Mouse (Mus musculus): ENCODE measurements around the gene Slc9a1.

Slc9a1 gene

DNA sequence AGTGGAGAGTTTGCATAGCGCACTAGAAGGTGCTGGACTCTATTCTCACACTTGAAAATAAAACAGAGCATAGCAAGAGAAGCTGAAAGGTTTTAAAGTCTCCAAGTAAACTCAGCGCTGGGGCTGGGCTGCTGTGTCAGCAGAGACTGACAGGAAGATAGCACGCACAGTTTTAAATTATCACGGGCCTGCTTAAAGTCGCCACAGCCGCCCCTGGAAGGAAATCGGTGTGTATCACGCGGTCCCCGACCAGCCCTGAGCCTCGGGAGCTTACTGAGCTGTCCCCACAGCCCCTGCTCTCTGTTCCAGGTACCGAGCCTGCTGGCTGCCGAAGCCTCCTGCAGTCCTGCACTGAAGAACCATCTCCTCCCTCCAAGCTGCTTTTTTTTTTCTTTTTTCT, 32.5 kb downstream of the Slc9a1 start:
- peak in 1 of 2 experiments; percentile 65 for DNase-seq (ENCODE audit: low spot score in 2 of 2)

DNA sequence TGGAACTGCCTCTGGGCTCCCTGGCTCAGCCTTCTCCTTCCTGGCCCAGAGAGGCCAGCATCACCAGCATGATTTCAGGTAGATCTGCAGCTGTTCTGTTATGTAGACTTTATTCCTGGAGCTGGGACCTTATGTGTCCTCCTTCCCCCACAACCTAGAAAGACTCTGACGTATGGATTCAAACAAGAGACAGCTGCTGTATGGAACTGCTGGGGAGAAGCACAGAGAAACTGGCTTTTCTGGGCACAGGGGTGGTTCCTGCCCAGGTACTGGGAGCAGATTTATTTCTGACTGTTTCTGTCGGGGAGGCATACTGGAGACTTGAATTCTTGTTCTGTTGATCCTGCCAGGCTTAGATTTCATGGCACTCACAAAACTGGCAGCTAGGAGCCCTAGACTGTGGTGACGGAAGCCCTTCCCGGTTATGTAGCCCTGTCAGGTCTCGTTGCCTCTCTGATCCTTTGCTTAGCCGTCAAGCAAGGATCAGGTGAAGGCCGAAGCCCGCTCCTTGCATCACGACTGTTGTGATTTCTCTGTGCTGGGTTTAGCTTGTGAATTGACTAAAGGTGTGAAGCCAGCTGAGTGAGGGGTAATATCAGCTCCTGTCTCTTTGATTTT, 34.2 kb downstream of the Slc9a1 start:
- DNase-seq (ENCODE audit: low spot score in 2 of 2) = no peak

DNA sequence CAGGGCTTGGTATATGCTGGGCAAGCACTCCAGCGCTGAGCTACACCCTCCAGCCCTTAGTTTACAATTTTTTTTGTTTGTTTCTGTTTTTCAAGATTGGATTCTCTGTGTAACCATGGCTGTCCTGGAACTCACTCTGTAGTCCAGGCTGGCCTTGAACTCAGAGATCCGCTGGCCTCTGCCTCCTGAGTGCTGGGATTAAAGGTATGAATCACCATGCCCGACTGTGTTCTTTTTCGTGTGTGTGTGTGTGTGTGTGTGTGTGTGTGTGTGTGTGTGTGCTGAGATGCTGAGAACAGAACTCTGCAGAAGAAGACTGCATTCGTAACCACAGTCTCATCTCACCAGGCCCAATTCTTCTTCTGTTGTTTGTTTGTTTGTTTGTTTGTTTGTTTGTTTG, 34.8 kb downstream of the Slc9a1 start:
- DNase-seq (ENCODE audit: low spot score in 2 of 2) = no peak

DNA sequence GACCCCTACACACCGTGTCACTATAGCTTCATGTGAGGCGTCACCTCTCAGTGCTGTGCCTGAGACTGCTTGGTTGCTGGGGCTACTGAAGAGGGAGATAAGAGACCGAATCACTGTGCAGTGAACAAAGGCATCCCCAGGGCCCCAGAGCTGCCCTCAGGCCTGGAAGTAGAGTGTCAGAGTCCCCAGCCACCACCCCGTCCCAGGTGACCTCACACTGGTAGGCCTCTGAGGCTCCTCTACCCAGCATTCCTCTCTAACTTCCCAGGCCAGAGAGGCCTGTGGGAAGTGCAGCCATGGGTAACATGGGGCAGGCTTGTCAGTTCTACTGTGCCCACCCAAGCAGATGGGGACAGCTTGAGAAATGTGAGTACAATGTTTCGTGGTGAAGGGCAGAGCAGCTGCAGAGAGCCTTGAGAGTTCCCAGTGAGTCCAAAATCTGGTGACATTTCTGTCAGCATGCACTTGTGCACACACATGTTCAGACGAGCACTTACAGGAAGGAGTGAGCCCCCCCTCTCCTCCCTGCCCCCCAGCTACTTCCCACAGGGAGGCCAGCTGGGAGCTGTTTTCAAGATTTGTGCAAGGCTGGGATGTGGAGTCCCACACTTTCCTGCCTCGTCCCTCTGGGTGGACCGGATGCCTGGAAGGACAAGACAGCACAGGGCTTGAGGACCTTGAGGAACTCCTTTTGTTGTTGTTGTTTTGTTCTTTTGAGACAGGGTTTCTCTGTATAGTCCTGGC, 37.0 kb downstream of the Slc9a1 start:
- no peak for DNase-seq (ENCODE audit: low spot score in 2 of 2)

DNA sequence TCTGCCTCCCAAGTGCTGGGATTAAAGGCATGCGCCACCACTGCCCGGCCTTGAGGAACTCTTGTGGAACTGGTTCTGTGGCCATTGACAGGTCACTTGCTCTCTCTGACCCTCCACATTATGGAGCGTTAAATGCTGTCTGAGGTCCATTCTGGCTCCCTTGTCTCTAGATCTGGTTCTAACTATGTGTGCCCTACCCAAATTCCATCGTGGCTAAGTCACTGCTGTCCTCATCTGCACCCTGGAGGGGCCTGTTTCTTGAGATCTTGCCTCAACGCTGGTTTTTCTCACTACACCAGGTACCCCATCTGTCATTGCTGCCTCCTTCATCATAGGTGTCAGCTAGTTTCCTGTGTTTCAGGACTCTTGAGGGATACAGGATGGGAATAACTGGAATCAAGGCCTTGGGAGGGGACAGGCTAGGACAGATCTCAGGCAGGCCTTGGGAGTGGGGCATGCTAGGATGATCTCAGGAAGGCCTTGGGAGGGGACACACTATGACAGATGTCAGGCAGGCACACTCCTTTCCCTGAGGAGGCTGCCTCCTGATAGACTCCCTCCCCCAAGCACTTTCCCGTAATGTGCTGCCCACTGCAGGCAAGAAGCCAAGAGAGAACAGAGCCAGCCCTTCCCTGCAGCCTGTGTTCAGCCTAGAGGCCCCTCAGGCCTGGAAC, 37.7 kb downstream of the Slc9a1 start:
- DNase-seq (ENCODE audit: low spot score in 2 of 2) = no peak

DNA sequence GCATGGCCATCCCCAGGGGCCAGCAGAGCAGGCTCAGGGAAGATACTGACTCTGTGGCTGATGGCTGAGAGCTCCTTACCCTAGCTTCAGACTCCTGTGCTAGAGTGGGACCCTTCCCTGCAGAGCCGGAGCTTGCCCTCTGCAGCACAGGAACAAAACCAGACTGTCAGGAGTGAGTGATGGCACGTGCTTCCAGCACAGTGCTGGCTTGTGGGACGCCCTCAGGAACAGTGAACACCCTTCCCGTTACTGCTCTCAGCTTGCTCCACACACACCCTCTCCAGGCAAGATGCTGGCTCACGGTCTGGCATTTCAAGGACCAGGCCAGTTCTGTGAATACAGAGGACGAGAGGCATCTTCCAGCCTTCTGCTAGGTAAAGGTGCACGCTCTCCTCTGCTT, 38.5 kb downstream of the Slc9a1 start:
- DNase-seq (ENCODE audit: low spot score in 2 of 2) = no peak

DNA sequence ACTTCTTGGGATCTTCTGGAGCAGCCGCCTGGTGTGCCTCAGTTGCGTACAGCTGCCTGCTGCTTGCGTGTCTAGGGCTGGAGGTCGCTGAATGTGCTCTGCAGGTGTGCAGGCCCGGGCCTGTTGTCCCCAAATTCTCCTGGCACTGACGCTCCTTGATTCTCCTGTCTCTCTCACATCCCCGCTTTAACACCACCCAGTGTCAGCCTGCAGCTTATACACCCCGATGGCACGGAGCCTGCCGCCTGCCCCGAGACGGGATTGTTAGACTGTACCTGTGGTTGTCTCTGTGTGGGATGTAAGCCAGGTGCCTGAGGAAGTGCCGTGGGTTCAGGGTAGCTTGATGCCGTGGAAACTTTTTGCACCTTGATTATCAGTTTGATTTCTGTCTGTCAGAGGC, 41.5 kb downstream of the Slc9a1 start:
- DNase-seq (ENCODE audit: low spot score in 2 of 2) = no peak

DNA sequence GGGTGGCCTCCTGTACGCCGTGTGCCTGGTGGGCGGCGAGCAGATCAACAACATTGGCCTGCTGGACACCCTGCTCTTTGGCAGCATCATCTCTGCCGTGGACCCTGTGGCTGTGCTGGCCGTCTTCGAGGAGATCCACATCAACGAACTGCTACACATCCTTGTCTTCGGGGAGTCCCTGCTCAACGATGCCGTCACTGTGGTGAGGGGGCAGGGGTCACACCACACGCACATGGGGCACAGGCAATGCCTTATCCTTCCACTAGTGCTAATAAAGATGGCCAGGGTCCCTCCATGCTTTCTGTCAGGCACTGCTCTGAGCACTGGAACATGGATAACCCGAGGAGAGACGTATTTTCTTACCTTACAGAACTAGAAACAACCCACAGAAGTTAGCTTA, 42.6 kb downstream of the Slc9a1 start:
- DNase-seq (ENCODE audit: low spot score in 2 of 2) = no peak

DNA sequence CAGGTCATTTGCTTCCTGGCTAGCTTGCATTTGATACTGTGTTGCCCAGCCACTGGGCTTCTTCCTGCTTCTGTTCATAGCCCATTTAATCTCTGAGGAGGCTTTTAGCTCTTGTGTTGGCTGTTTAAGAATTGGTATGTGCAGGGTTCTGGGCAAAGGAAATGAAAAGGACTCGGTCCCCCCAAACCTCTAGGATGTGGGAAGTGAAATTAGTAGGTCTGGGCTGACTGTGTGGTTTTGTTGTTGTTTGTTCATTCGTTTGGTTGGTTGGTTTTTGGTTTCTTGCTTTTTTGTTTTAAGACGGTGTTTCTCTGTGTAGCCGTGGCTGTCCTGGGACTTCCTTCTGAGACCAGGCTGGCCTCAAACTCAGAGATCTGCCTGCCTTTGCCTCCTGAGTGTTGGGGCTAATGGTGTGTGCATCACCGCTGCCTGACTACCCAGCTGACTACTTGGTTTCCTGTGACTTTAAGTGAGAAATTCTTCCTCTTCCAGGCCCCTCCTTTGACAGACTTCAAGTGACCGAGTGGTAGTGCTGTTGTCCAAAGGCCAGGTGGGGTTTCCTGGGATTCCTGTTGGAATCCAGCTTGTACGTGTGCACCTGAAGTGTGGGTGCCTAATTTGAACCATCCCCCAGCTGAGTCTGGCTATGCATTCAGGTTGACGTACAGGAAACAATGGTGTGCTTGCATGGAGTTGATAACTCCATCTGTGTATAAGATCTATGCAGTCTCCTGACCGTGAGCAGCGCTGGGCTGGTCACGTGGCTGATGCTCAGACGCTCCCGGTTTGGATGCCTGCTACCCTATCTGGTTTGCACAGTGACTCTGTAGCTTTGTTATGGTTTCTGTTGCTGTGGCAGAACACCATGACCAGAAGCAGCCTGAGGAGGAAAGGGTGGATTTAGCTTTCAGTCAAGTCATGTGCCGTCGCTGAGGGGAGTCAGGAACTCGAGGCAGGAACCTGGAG, 43.4 kb downstream of the Slc9a1 start:
- DNase-seq (ENCODE audit: low spot score in 2 of 2) = peak in 1 of 2 experiments; percentile 63

DNA sequence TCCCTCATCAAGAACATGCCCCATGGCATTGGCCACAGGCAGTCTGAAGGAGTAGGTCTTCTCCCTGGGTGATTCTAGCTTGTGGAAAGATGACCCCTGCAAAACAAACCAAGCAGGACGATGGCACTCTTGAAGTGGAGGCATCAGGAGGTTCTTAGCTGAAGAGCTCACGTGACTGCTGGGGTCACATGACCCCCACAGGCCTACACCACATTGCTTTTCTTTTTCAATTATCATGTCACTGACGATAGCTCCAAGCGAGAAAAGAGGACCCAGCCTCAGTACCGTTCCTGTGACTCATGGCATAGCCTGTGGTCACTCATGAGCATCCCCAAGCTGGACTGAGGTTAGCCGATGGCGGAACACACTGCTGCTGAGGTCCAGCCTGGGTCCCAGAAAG, 44.1 kb downstream of the Slc9a1 start:
- DNase-seq (ENCODE audit: low spot score in 2 of 2) = no peak

DNA sequence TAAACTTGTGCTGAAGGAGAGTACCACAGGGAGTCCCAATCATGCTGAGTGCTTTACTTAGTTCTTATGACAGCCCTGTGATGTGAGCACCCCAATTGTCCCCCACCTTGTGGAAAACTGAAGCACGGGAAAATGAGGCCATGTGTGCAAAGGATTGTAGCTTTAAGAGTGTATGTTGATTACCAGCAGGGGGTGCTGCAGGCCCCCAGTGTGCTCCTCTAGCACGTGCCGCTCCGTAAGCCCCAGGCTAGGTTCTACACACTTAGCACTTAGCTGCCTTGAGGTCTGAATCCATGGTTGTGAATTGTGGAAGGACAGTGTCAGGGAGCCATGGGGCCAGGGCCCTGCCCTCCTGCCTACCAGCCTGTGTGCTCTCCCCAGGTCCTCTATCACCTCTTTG, 45.4 kb downstream of the Slc9a1 start:
- DNase-seq (ENCODE audit: low spot score in 2 of 2) = no peak

DNA sequence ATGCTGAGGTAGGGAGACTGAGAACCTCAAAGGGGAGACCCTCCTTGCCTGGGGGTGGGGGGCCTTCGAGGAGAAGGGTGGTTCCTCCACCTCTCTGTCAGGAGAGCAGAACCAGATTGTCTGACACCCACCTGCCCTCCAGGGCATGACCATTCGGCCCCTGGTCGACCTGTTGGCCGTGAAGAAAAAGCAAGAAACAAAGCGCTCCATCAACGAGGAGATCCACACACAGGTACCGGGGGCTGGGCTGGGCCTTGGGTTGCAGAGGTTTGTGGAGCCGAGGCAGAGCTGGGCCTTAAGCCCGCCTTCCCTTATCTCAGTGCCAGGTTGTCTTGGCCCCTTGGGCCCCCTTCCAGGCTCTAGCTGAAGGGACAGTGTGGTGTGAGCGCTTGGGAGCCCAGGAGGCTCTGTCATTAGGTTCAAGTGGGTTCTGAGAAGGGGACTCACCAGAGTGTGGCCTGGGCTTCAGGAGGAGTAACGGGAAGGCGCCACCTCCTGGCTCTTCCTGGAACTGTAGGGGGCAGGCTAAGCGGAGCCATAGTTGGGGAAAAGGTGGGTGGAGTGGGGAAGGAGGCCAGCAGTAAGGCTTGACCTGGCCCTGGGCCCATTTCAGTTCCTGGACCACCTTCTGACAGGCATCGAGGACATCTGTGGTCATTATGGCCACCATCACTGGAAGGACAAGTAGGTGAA, 50.0 kb downstream of the Slc9a1 start:
- peak; percentile 69 to 88 for DNase-seq (ENCODE audit: low spot score in 2 of 2)

DNA sequence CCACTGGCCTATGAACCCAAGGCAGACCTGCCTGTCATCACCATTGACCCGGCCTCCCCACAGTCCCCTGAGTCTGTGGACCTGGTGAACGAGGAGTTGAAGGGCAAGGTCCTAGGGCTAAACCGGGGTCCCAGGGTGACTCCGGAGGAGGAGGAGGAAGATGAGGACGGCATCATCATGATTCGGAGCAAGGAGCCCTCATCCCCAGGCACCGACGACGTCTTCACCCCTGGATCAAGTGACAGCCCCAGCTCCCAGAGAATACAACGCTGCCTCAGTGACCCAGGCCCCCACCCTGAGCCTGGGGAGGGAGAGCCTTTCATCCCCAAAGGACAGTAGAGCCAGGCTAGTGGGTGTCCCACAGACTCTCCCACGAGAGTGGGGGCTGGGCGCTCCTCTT, 52.5 kb downstream of the Slc9a1 start:
- no peak for DNase-seq (ENCODE audit: low spot score in 2 of 2)

DNA sequence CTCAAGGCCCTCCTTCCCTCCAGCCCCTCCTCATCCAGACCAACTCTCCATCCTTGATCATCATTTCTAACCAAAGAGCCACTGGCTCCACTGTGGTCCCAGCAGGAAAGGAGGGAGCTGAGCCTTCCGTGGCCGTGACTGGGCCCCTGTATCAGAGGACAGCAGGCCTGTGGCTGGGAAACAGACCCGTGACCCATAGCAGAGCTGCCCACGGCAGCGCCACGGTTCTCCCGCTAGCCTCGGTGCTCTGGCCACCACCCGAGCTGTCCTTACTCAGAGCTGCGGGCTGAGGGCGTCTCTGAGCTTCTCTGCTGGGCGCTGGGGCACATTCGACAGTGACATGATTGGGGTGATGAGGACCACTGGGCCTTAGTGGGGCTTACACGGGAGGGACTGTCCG, 53.1 kb downstream of the Slc9a1 start:
- DNase-seq (ENCODE audit: low spot score in 2 of 2) = no peak

DNA sequence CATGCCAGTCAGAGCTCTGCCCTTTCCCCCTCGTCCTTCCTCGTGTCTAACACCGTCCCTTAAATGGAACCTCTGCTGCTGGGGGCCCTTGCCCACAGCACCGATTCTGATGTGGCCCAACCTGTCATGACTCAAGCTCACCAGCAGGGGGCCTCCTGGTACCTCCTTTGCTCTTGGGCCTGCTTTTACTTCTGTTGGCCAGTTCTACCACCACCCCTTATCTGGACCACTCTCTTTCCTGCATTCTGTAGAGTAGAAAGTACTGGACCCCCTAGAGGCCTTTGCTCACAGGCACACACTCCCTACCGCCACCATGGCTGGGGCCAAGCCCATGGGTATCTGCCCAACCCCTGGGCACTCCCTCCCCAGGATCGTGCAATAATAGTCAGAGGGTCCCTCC, 53.6 kb downstream of the Slc9a1 start:
- DNase-seq (ENCODE audit: low spot score in 2 of 2) = peak; percentile 48 to 85

DNA sequence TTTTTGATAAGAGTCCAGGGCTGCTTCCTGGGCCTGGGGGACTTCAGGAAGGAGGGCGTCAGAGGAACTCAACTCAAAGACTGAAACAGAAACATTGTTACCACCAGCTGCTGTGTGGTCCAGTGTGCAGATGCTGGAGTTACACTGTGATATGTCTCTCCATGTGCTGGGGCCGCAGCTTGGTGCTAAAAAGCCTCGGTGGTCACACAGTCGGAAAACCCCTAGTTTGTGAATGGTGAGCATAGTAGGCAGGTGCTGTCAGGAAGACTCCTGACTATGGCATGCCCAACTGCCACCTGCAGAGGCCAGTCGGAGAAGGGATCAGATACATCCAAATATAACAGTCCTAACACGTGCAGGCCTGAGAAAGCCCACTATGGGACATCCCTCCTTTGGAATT, 54.2 kb downstream of the Slc9a1 start:
- no peak for DNase-seq (ENCODE audit: low spot score in 2 of 2)

DNA sequence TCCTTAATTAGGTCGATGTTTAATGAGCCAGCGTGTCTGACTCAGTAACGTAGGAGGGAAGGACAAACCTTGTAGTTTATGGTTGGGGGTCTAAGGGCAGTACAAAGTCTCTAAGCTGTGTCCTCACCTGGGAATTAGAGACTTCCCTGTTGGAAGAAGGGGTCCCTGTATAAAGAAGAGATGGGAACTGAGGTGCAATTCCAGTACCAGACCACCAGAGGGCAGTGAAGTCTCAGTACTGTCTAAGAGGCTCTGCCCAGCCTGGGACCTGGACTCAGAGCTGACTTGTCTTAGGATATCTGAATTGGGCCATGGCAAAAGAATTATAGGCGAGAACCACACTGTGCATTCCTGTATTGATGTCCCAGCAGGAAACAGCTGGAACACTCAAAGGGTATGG, 54.6 kb downstream of the Slc9a1 start:
- peak; percentile 64 to 83 for DNase-seq (ENCODE audit: low spot score in 2 of 2)

DNA sequence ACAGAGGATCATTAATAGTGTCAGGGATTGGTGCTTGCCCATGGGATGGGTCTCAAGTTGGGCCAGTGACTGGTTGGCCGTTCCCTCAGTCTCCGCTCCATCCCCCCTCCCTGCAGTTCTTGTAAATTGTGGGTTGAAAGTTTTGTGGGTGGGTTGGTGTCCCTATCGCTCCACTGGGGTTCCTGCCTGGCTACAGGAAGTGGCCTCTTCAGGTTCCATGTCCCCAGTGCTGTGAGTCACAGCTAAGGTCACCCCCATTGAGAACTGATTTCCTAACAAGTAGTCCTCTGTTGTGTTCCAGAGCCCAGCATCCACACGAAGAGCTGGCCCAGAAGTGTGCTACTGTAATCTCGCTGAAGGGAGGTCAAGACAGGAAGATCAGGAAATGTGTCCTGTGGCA, 56.6 kb downstream of the Slc9a1 start:
- no peak for DNase-seq (ENCODE audit: low spot score in 2 of 2)

DNA sequence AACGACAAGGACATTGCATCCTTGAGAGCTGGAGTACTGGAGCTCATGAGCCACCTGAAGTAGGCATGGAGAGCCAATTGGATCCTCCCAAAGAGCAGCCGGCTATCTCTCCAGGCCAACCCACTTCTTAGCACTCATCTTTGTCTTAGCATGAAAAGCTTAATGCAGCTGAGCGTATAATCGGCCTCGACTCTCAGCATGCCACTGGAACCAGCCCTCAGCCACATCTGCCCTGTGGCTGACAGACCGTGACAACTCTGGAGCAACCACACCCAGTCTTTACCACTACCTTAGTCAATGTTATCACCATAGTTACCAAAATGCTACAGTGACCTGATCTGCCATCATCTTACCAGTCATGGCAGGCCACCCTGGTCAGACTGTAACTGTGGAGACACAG, 62.0 kb downstream of the Slc9a1 start:
- no peak for DNase-seq (ENCODE audit: low spot score in 2 of 2)

DNA sequence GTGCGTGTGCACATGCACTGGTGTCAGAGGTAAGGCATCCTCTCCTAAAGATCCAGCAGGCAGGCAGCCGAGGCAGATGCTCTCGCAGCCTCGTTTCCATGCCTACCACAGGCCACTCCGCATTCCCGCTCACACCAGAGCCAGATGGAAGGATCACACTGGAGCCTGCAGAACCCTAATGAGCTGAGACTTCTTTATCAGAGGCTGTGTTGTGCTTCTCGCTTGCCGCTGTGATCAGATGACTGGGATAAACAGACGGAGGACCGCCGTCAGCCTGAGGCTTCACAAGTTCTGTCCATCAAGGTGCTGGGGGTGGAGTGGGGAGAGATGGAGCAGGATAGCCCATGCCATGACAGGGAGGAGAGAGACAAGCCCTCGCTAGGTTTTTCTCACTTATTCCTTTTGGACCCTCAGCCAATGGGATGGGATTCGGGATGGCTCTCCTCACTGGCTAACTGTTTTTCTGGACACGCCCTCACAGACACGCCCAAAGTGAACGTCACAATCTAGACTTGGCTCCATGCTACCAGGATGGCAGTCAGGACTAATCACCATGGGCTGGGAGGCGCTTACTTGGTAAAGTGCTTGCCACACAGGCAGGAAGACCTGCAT, 63.2 kb downstream of the Slc9a1 start:
- DNase-seq (ENCODE audit: low spot score in 2 of 2) = no peak

DNA sequence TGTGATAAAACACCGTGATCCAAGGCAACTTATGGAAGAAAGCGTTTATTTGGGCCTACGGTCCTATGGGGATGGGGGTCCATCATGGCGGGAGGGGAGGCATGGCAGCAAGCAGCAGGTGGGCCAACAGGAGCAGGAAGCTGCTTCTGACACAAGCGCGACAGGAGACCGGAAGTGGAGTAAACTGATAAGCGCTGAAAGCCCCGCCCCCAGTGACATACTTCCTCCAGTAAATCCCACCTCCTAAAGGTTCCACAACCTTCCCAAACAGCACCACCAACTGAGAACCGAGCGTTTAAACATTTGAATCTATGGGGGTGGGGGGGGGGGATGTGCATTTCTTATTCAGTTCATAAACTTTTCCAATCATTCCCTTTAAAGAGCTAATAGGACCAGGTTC, 66.4 kb downstream of the Slc9a1 start:
- no peak for DNase-seq (ENCODE audit: low spot score in 2 of 2)
